11 mouse cellular contexts compared by ENCODE assay signal in the genomic region with DNA sequence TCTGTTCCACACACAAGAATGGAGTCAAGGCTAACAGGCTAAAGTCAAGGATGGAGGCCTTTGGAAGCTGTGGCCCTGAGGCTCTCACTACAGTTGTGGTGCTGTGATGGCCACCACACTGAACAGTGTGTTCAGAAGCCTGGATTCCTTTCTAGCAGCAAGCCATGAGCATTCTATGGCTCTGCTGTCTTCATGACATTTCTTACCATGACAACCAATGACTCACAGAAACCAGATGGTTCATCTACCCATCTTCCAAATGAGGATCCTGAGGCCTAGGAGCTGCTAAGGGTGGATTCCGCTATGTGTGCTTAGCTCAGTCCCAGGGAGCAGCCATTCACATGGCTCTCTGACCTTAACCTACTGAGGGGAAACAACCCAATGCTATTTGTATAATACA. TPM values are rescaled to one million over a fixed set of nuclear protein-coding genes. Genes with fewer than 3 reads are reported as not detected.
DNase-seq lines count a peak whose midpoint lies in the region.
"Had no signal": no experiment of that assay in that cellular context is flagged by ENCODE, and none has a peak within 500 bp of the region (broad histone marks: within the 10 kb centered on the region; RNA-seq: fewer than 3 reads in every experiment).

No protein-coding gene starts in this region.

- intact Hi-C loops in left cerebral cortex, postnatal 14 days (cut with DNase I), result loop anchor here (5.0 kb wide), 2 partner anchors 347 to 542 kb away; no protein-coding TSS in a partner anchor

- peak; percentile 38 to 72 for DNase-seq in frontal cortex, adult 2 months (ENCODE audit: extremely low spot score in 1 of 2, low spot score in 1 of 2)
- DNase-seq in frontal cortex, postnatal 10 days (ENCODE audit: low spot score in 2 of 2), result no peak
- peak; percentile 60 for DNase-seq in 3T3-L1 (ENCODE audit: low read depth, low spot score)
- DNase-seq in frontal cortex, postnatal 25 days (ENCODE audit: low spot score in 2 of 2), result peak; percentile 7 to 18
- peak; percentile 20 to 54 for DNase-seq in left cerebral cortex, postnatal 14 days (ENCODE audit: low spot score in 2 of 2)
- DNase-seq in kidney, adult 18-20 months, result no peak
- DNase-seq in urinary bladder, adult 2 months (ENCODE audit: low spot score), result no peak
- DNase-seq: thymus, adult 18-20 months had no signal

RNA-seq across cellular contexts. Expression of a gene that starts 57.3 kb away (rescaled TPM):
- polyA plus RNA-seq in frontal cortex, adult 2 months (2012; rRNA removed), result 3.3 and 5.7 TPM in 2 replicates
- 1 to 10 TPM; 2.5 to 3.3 TPM for total RNA-seq in left cerebral cortex, postnatal 14 days (2021)
- polyA plus RNA-seq in urinary bladder, adult 2 months (2012; rRNA removed), result 1.3 and 1.4 TPM in 2 replicates
- polyA plus RNA-seq: G1E; heart, embryonic 12.5 days; liver, embryonic 15.5 days had no signal

Comparison
In these comparisons a context has a peak if more than half of its experiments do, and no peak if none do; other contexts are left out.
1. DNase-seq: peak in frontal cortex, adult 2 months (2 of 2), 3T3-L1 (single experiment), frontal cortex, postnatal 25 days (2 of 2) and left cerebral cortex, postnatal 14 days (2 of 2); none in frontal cortex, postnatal 10 days (0 of 2), kidney, adult 18-20 months (single experiment) and urinary bladder, adult 2 months (single experiment).